Mouse (Mus musculus) G1E (cell line): ENCODE data around the gene Zfp82. TPM values are rescaled to one million over a fixed set of nuclear protein-coding genes. Genes with fewer than 3 reads are reported as not detected.
"Not testable (repeated sequence)": the region's sequence is repeated elsewhere in the genome, so short reads cannot be mapped to it uniquely, and the experiment has no call there.

Experiments used
- ATAC-seq: 2 replicates; pipeline ENCODE4 v1.8.0; 2016; ENCODE audit warnings: mild to moderate bottlenecking; ENCODE audit not compliant: insufficient number of reproducible peaks, poor library complexity, low FRiP score, severe bottlenecking; ENCODE audit errors: extremely low read depth
- DNase-seq: peaks from one replicate; pipeline ENCODE4 v3.0.0; 2012; ENCODE audit warnings: low spot score
- H3K27me3 ChIP-seq: 2 replicates; pipeline ENCODE4 v1.6.1; 2012; ENCODE audit warnings: mild to moderate bottlenecking, low read length, inconsistent platforms; ENCODE audit not compliant: insufficient read depth
- H3K36me3 ChIP-seq: replicated peaks from 2 replicates; pipeline ENCODE3; 2012; ENCODE audit warnings: mild to moderate bottlenecking, inconsistent platforms
- H3K4me1 ChIP-seq: 2 replicates; pipeline ENCODE4 v1.6.1; 2012; ENCODE audit warnings: low read depth, low read length, inconsistent platforms, mixed read lengths; ENCODE audit not compliant: insufficient read depth
- H3K4me3 ChIP-seq: 2 replicates; pipeline ENCODE4 v1.5.1; 2012; ENCODE audit warnings: low read depth, mild to moderate bottlenecking, inconsistent platforms, low read length, moderate library complexity, mixed read lengths
- H3K9me3 ChIP-seq: replicated peaks from 2 replicates; pipeline ENCODE4 v1.6.1; 2012; ENCODE audit warnings: inconsistent platforms
- CTCF ChIP-seq: IDR thresholded peaks from 2 replicates; pipeline ENCODE4 v1.5.1; 2012; ENCODE audit warnings: low read depth, low read length, inconsistent platforms, mixed read lengths
- GATA1 ChIP-seq: IDR thresholded peaks from 2 replicates; pipeline ENCODE4 v1.6.1; 2012; ENCODE audit warnings: borderline replicate concordance, low read length, inconsistent platforms, mixed read lengths
- GATA2 ChIP-seq: IDR thresholded peaks from 2 replicates; pipeline ENCODE4 v1.6.1; 2012; ENCODE audit warnings: low read depth, low read length, inconsistent platforms, borderline replicate concordance
- POLR2AphosphoS5 ChIP-seq: IDR thresholded peaks from 2 replicates; pipeline ENCODE4 v1.6.1; 2012; ENCODE audit warnings: low read depth, low read length, inconsistent platforms; ENCODE audit not compliant: insufficient replicate concordance
- TAL1 ChIP-seq: conservative IDR thresholded peaks from 2 replicates; pipeline ENCODE4 v1.6.1; 2012; ENCODE audit warnings: low read depth, low read length, inconsistent platforms, mixed read lengths
- polyA plus RNA-seq: library from polyadenylated mRNA; stranded (reverse); fragments of >175 nt; gene quantifications from 2 replicates; pipeline ENCODE4 v1.2.3, GENCODE M21; 2012
- total RNA-seq, 2 experiments: library from RNA; stranded (forward) in 1 of 2; stranded (reverse) in 1 of 2; fragments of 200-1000 nt in 1 of 2; fragments of >200 nt in 1 of 2; fragmentation: Nextera tagmentation in 1 of 2; gene quantifications; 2 replicates each; pipeline ENCODE4 v1.2.3; 2014 to 2017

Gene Zfp82
- total RNA-seq (2014; fragmentation: Nextera tagmentation) = 2.7 and 5.9 TPM in 2 replicates
- total RNA-seq (2017) = 3.5 and 4.2 TPM in 2 replicates
- polyA plus RNA-seq = 0.17 and 0.25 TPM in 2 replicates

GRCm38 (mm10) chr7:30072146-30073028 is at the start of gene Zfp82:
TSS of gene Zfp82 (minus strand) at chr7:30072900.
- no peak for TF ChIP-seq GATA1
- TF ChIP-seq CTCF = no peak
- TF ChIP-seq POLR2AphosphoS5 = no peak
- no peak for TF ChIP-seq GATA2
- no peak for TF ChIP-seq TAL1

GRCm38 (mm10) chr7:30122188-30122530 is 49.5 kb upstream of the Zfp82 start:
- Histone ChIP-seq H3K9me3 (peaks cover 7% of the 10 kb centered on the region), H3K27me3 (no peaks in the 10 kb centered on the region), H3K4me3 (peak overlapping the region; percentile 81), H3K36me3 (peaks cover 17% of the 10 kb centered on the region), H3K4me1 (peaks cover 13% of the 10 kb centered on the region)
- DNase-seq (no peak), ATAC-seq (no peak)
- no peak for TF ChIP-seq POLR2AphosphoS5
- no peak for TF ChIP-seq GATA1
- no peak for TF ChIP-seq TAL1
- TF ChIP-seq CTCF = no peak
- no peak for TF ChIP-seq GATA2

More at GRCm38 (mm10) chr7:30072146-30073028, at the start of gene Zfp82:
- Histone ChIP-seq H3K9me3 (no peaks in the 10 kb centered on the region), H3K4me3 (peak within 1 kb of the TSS; percentile 93), H3K4me1 (peaks cover 11% of the 10 kb centered on the region), H3K27me3 (no peaks in the 10 kb centered on the region), H3K36me3 (peaks cover 16% of the 10 kb centered on the region)
- ATAC-seq = peak; percentile 84
- peak; percentile 89 for DNase-seq

- peak; percentile 92 for DNase-seq
- H3K4me3 ChIP-seq = peak within 1 kb of the TSS; percentile 81
- peak; percentile 81 for ATAC-seq
- peaks cover 13% of the 10 kb centered on the region for H3K4me1 ChIP-seq
- H3K9me3 ChIP-seq = peaks cover 7% of the 10 kb centered on the region
- peaks cover 13% of the 10 kb centered on the region for H3K36me3 ChIP-seq
- TF ChIP-seq POLR2AphosphoS5 (no peak), GATA1 (no peak), TAL1 (no peak), GATA2 (no peak), CTCF (no peak)
- no peaks in the 10 kb centered on the region for H3K27me3 ChIP-seq
These were observed 48.8 kb upstream of the Zfp82 start, which contains the start of gene Zfp382 for GRCm38 (mm10) chr7:30121308-30122187. TSS of gene Zfp382 (plus strand) at chr7:30121942.

GRCm38 (mm10) chr7:30117935-30118334 is 45.2 kb upstream of the Zfp82 start:
- not testable (repeated sequence) for H3K27me3 ChIP-seq, ATAC-seq, H3K36me3 ChIP-seq, H3K4me3 ChIP-seq, DNase-seq
- Histone ChIP-seq H3K4me1 (peaks cover 13% of the 10 kb centered on the region), H3K9me3 (peaks cover 25% of the 10 kb centered on the region)

GRCm38 (mm10) chr7:30116076-30116475 is 43.4 kb upstream of the Zfp82 start:
- DNase-seq (no peak), ATAC-seq (no peak)
- peaks cover 2% of the 10 kb centered on the region; the same call in 1 of the 2 replicates for H3K27me3 ChIP-seq
- no peaks in the 10 kb centered on the region for H3K36me3 ChIP-seq
- peaks cover 3% of the 10 kb centered on the region for H3K4me1 ChIP-seq
- peaks cover 25% of the 10 kb centered on the region for H3K9me3 ChIP-seq
- no peak overlapping the region for H3K4me3 ChIP-seq
- TF ChIP-seq GATA2 = no peak
- no peak for TF ChIP-seq TAL1
- no peak for TF ChIP-seq POLR2AphosphoS5
- TF ChIP-seq GATA1 = no peak
- TF ChIP-seq CTCF = no peak

- TF ChIP-seq TAL1 (no peak), GATA2 (no peak), GATA1 (no peak), CTCF (no peak), POLR2AphosphoS5 (no peak)
- Histone ChIP-seq H3K36me3 (peaks cover 45% of the 10 kb centered on the region), H3K4me1 (peaks cover 21% of the 10 kb centered on the region), H3K27me3 (no peaks in the 10 kb centered on the region), H3K9me3 (peaks cover 7% of the 10 kb centered on the region), H3K4me3 (no peak overlapping the region)
- DNase-seq = no peak
- ATAC-seq = no peak
These were observed 26.6 kb upstream of the Zfp82 start for GRCm38 (mm10) chr7:30099297-30099696.
